Mouse (Mus musculus): ENCODE results near the gene Vps52. TPM values are rescaled to one million over a fixed set of nuclear protein-coding genes. Genes with fewer than 3 reads are reported as not detected.

Vps52 gene
- polyA plus RNA-seq, 1 experiment, result 54.2 TPM

DNA sequence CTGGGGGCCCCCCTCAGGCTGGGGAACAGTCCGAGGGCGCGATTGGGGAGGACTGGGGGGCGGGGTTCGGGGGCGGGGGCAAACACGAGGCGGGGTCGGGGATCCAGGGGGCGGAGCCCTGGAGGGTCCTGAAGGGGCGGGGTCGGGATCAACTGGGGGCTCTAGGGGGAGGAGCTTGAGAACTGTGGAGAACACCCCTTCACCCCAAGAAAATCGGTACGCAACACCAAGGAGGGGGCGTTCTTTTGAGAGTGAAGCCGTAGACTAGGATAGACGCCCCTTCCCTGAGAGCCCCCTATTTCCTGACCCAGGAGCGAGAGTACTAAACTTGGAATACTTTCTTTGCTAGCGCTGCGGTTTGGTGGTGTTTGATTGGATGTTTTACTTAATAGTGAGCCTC lies 39.3 kb upstream of the Vps52 start:
- TF ChIP-seq CTCF (conservative IDR thresholded peaks at IDR 0.05; ENCODE audit: insufficient read depth, insufficient read length, low read depth, low read length) (no peak), POLR2A (IDR thresholded peaks at IDR 0.05; ENCODE audit: low read depth, low read length) (no peak)
- Histone ChIP-seq H3K27ac (ENCODE audit: insufficient read depth, low read depth, low read length) (no peak overlapping the region), H3K4me1 (ENCODE audit: control insufficient read depth, insufficient read depth, low read length) (peaks cover 9% of the 10 kb centered on the region; the same call in 1 of the 2 replicates), H3K4me3 (ENCODE audit: insufficient read depth, low read depth, low read length) (peak overlapping the region; percentile 54), H3K36me3 (ENCODE audit: control insufficient read depth, insufficient read depth, low read length) (no peaks in the 10 kb centered on the region; the same call in 1 of the 2 replicates), H3K27me3 (replicated peaks; ENCODE audit: control insufficient read depth, insufficient read depth, low read length) (no peaks in the 10 kb centered on the region)
- peak; percentile 51 for DNase-seq
- WGBS, result 3% methylated on average over 20 of the region's 20 CpGs

DNA sequence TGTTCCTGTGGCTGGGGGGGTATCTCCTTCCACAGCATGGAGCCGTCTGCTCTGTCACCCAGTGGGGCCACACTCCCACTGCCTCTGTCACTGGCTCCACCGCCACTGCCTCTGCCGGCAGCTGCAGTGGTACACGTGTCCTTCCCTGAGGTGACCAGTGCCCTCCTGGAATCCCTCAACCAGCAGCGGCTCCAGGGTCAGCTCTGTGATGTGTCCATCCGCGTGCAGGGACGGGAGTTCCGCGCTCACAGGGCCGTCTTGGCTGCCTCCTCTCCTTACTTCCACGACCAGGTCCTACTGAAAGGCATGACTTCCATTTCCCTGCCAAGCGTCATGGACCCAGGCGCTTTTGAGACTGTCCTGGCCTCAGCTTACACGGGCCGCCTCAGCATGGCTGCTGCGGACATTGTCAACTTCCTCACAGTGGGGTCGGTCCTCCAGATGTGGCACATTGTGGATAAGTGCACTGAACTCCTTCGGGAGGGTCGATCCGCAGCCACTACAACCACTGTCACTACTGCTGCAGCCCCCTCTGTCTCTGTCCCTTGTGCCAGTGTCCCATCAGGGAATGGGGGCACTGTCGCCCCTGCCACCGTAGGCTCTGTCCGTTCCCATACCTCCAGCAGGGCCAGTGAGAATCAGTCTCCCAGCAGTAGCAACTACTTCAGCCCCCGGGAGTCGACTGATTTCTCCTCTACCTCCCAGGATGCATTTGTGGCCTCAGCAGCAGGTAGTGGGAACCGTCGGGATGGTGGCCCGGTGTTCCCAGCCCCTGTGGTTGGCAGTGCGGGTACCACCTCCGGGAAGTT lies 38.6 kb upstream of the Vps52 start:
- H3K27ac ChIP-seq (ENCODE audit: insufficient read depth, low read depth, low read length), result no peak overlapping the region
- no peaks in the 10 kb centered on the region for H3K27me3 ChIP-seq (replicated peaks; ENCODE audit: control insufficient read depth, insufficient read depth, low read length)
- H3K4me3 ChIP-seq (ENCODE audit: insufficient read depth, low read depth, low read length), result peak overlapping the region; percentile 17
- no peak for TF ChIP-seq CTCF (conservative IDR thresholded peaks at IDR 0.05; ENCODE audit: insufficient read depth, insufficient read length, low read depth, low read length)
- no peak for TF ChIP-seq POLR2A (IDR thresholded peaks at IDR 0.05; ENCODE audit: low read depth, low read length)
- no peaks in the 10 kb centered on the region; the same call in 1 of the 2 replicates for H3K36me3 ChIP-seq (ENCODE audit: control insufficient read depth, insufficient read depth, low read length)
- DNase-seq, result no peak
- H3K4me1 ChIP-seq (ENCODE audit: control insufficient read depth, insufficient read depth, low read length), result peaks cover 9% of the 10 kb centered on the region; the same call in 1 of the 2 replicates
- 70% methylated on average over 31 of the region's 31 CpGs for WGBS

GRCm38 (mm10) chr17:33917656-33918292 lies 37.8 kb upstream of the Vps52 start:
- H3K27ac ChIP-seq (ENCODE audit: insufficient read depth, low read depth, low read length), result no peak overlapping the region
- no peak for DNase-seq
- H3K27me3 ChIP-seq (replicated peaks; ENCODE audit: control insufficient read depth, insufficient read depth, low read length), result no peaks in the 10 kb centered on the region
- peaks cover 9% of the 10 kb centered on the region; the same call in 1 of the 2 replicates for H3K4me1 ChIP-seq (ENCODE audit: control insufficient read depth, insufficient read depth, low read length)
- TF ChIP-seq POLR2A (IDR thresholded peaks at IDR 0.05; ENCODE audit: low read depth, low read length), result no peak
- TF ChIP-seq CTCF (conservative IDR thresholded peaks at IDR 0.05; ENCODE audit: insufficient read depth, insufficient read length, low read depth, low read length), result no peak
- H3K4me3 ChIP-seq (ENCODE audit: insufficient read depth, low read depth, low read length), result no peak overlapping the region
- no peaks in the 10 kb centered on the region; the same call in 1 of the 2 replicates for H3K36me3 ChIP-seq (ENCODE audit: control insufficient read depth, insufficient read depth, low read length)
- 81% methylated on average over 18 of the region's 18 CpGs for WGBS

DNA sequence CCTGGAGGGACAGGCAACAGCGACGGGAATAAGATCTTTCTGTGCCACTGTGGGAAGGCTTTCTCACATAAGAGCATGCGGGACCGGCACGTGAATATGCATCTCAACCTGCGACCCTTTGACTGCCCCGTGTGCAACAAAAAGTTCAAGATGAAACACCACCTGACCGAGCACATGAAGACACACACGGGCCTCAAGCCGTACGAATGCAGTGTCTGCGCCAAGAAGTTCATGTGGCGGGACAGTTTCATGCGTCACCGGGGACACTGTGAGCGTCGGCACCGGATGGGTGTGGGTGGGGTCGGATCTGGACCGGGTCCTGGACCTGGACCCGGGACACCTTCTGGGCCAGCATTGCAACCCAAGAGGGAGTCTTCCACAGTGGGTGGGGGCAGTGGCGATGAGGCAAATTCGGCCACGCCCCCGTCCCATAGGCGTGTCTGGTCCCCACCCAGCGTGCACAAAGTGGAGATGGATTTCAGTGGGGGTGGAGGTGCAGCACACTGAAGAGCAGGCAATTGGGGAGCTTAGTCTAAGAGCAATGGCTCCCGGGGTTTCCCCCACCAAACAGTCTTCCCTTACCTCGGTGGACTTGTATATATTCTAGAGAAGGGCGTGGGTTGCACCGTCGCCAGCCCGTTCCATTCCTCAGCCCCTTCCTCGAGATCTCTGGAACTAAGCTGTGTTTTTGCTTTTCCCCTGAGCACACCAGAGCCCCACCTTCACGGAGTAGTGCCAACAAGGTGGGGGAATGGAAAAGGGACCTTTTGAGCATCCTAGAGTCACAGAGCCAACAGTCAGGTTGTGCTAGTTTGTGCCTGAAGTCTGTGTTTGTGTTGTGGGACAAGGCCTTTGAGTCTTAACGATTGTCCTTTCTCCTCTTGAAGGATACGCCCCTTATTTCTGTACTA lies 37.1 kb upstream of the Vps52 start:
- Histone ChIP-seq H3K36me3 (ENCODE audit: control insufficient read depth, insufficient read depth, low read length) (no peaks in the 10 kb centered on the region; the same call in 1 of the 2 replicates), H3K27me3 (replicated peaks; ENCODE audit: control insufficient read depth, insufficient read depth, low read length) (no peaks in the 10 kb centered on the region), H3K4me3 (ENCODE audit: insufficient read depth, low read depth, low read length) (peak overlapping the region; percentile 99), H3K27ac (ENCODE audit: insufficient read depth, low read depth, low read length) (peak overlapping the region; percentile 92), H3K4me1 (ENCODE audit: control insufficient read depth, insufficient read depth, low read length) (peaks cover 9% of the 10 kb centered on the region; the same call in 1 of the 2 replicates)
- WGBS, result 59% methylated on average over 37 of the region's 37 CpGs
- DNase-seq, result no peak
- TF ChIP-seq POLR2A (IDR thresholded peaks at IDR 0.05; ENCODE audit: low read depth, low read length), result no peak
- no peak for TF ChIP-seq CTCF (conservative IDR thresholded peaks at IDR 0.05; ENCODE audit: insufficient read depth, insufficient read length, low read depth, low read length)

- peak; percentile 92 for DNase-seq
- Histone ChIP-seq H3K36me3 (ENCODE audit: control insufficient read depth, insufficient read depth, low read length) (no peaks in the 10 kb centered on the region), H3K27me3 (replicated peaks; ENCODE audit: control insufficient read depth, insufficient read depth, low read length) (no peaks in the 10 kb centered on the region), H3K27ac (ENCODE audit: insufficient read depth, low read depth, low read length) (peak overlapping the region; percentile 92), H3K4me1 (ENCODE audit: control insufficient read depth, insufficient read depth, low read length) (peaks cover 9% of the 10 kb centered on the region; the same call in 1 of the 2 replicates), H3K4me3 (ENCODE audit: insufficient read depth, low read depth, low read length) (peak overlapping the region; percentile 99)
- TF ChIP-seq CTCF (conservative IDR thresholded peaks at IDR 0.05; ENCODE audit: insufficient read depth, insufficient read length, low read depth, low read length) (peak; percentile 30), POLR2A (IDR thresholded peaks at IDR 0.05; ENCODE audit: low read depth, low read length) (peak; percentile 31)
- whole genome bisulfite sequencing, result under 1% methylated on average over 52 of the region's 52 CpGs
These were observed 36.0 kb upstream of the Vps52 start for GRCm38 (mm10) chr17:33919351-33920281.

Measured in kidney, adult 2 months (tissue).